Comparison of ENCODE assay signal across 27 mouse cellular contexts in the genomic region with DNA sequence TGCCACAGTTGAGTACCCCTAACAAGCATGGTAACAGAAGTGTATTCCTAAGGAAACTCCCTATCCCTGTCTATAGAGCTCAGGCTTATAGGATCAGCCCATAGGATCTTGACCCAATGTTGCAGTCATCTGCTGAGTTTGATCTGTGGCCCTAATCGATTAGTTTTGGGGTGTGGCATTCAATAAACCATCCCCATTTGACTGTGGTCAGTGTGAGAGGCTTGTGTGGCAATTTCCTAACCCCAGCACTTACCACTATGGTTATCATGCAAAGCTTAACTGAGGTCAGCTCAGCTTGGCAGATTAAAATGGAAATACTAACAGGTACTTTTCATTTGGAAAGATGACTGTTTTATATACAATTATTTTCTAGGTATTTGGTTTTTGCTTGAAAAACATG. TPM values are rescaled to one million over a fixed set of nuclear protein-coding genes. Genes with fewer than 3 reads are reported as not detected.
"Had no signal": no experiment of that assay in that cellular context is flagged by ENCODE, and none has a peak within 500 bp of the region (broad histone marks: within the 10 kb centered on the region; RNA-seq: fewer than 3 reads in every experiment).

No protein-coding gene starts in this region.

- H3K4me1 ChIP-seq: embryonic facial prominence, embryonic 12.5 days; embryonic facial prominence, embryonic 15.5 days; forebrain, embryonic 12.5 days had no signal

- H3K9ac ChIP-seq: embryonic facial prominence, embryonic 12.5 days; embryonic facial prominence, embryonic 13.5 days; embryonic facial prominence, embryonic 15.5 days; forebrain, embryonic 12.5 days; forebrain, embryonic 13.5 days; forebrain, embryonic 15.5 days; forebrain, postnatal 0 days had no signal

- H3K27me3 ChIP-seq: embryonic facial prominence, embryonic 12.5 days; embryonic facial prominence, embryonic 13.5 days; embryonic facial prominence, embryonic 15.5 days; forebrain, embryonic 12.5 days; forebrain, embryonic 13.5 days; forebrain, embryonic 15.5 days had no signal

- H3K9me3 ChIP-seq: embryonic facial prominence, embryonic 10.5 days; embryonic facial prominence, embryonic 12.5 days; embryonic facial prominence, embryonic 13.5 days; embryonic facial prominence, embryonic 15.5 days; forebrain, embryonic 10.5 days; forebrain, embryonic 12.5 days; forebrain, embryonic 13.5 days; forebrain, embryonic 15.5 days had no signal

- ATAC-seq: forebrain, embryonic 13.5 days; forebrain, embryonic 14.5 days; forebrain, embryonic 15.5 days; forebrain, embryonic 16.5 days; forebrain, postnatal 0 days had no signal

- DNase-seq: cerebellum, adult 9-10 months; cerebellum, adult 9-11 months; cerebellum, postnatal 10 days; cerebellum, postnatal 14 days; cerebellum, postnatal 25 days; cerebellum, postnatal 36 days; embryo, embryonic 11 days; forebrain, postnatal 0 days; gastrocnemius, adult 2 months; gastrocnemius, postnatal 10 days; gastrocnemius, postnatal 14 days; gastrocnemius, postnatal 25 days; gastrocnemius, postnatal 36 days; heart, adult 11 months; heart, adult 18-20 months; heart, adult 2 months had no signal

- H3K36me3 ChIP-seq: embryonic facial prominence, embryonic 10.5 days; embryonic facial prominence, embryonic 12.5 days; embryonic facial prominence, embryonic 13.5 days; embryonic facial prominence, embryonic 15.5 days; forebrain, embryonic 10.5 days; forebrain, embryonic 12.5 days; forebrain, embryonic 15.5 days had no signal

- H3K4me3 ChIP-seq: embryonic facial prominence, embryonic 10.5 days; embryonic facial prominence, embryonic 12.5 days; embryonic facial prominence, embryonic 13.5 days; embryonic facial prominence, embryonic 15.5 days; erythroblast, embryonic 14.5 days; forebrain, embryonic 10.5 days; forebrain, embryonic 12.5 days; forebrain, embryonic 13.5 days; forebrain, embryonic 15.5 days; gastrocnemius, adult 2 months; heart, adult 2 months had no signal

- H3K4me2 ChIP-seq: embryonic facial prominence, embryonic 12.5 days; embryonic facial prominence, embryonic 13.5 days; embryonic facial prominence, embryonic 15.5 days; forebrain, embryonic 12.5 days; forebrain, embryonic 13.5 days; forebrain, embryonic 15.5 days had no signal

- H3K27ac ChIP-seq: embryonic facial prominence, embryonic 10.5 days; embryonic facial prominence, embryonic 12.5 days; embryonic facial prominence, embryonic 13.5 days; embryonic facial prominence, embryonic 15.5 days; forebrain, embryonic 10.5 days; forebrain, embryonic 12.5 days; forebrain, embryonic 13.5 days; forebrain, embryonic 15.5 days; gastrocnemius, adult 2 months had no signal

RNA-seq across cellular contexts. Expression of a gene that starts 5.1 kb away (rescaled TPM):
- polyA plus RNA-seq: erythroblast, embryonic 14.5 days had no signal
